Mouse (Mus musculus): Measurements from ENCODE around the gene Fam43b.

The Fam43b gene

GRCm38 (mm10) chr4:138353438-138354171 is 42.7 kb downstream of the Fam43b start:
- in situ Hi-C loops (cut with MboI; ENCODE audit: low sequenced_read_pairs): no loop called here

- in situ Hi-C loops (cut with MboI; ENCODE audit: low sequenced_read_pairs): no loop called here
These were observed 43.6 kb downstream of the Fam43b start for GRCm38 (mm10) chr4:138352692-138353091.

GRCm38 (mm10) chr4:138351821-138352220 is 44.5 kb downstream of the Fam43b start:
- in situ Hi-C loops (cut with MboI; ENCODE audit: low sequenced_read_pairs): no loop called here

- in situ Hi-C loops (cut with MboI; ENCODE audit: low sequenced_read_pairs): no loop called here
These were observed 47.6 kb downstream of the Fam43b start for GRCm38 (mm10) chr4:138348716-138349115.

- in situ Hi-C loops (cut with MboI; ENCODE audit: low sequenced_read_pairs): no loop called here
These were observed 49.0 kb downstream of the Fam43b start for GRCm38 (mm10) chr4:138347280-138347679.

GRCm38 (mm10) chr4:138344891-138345545 is 51.3 kb downstream of the Fam43b start:
- in situ Hi-C loops (cut with MboI; ENCODE audit: low sequenced_read_pairs): no loop called here
